Mouse (Mus musculus): ENCODE measurements around the gene Gfm1.

DNA sequence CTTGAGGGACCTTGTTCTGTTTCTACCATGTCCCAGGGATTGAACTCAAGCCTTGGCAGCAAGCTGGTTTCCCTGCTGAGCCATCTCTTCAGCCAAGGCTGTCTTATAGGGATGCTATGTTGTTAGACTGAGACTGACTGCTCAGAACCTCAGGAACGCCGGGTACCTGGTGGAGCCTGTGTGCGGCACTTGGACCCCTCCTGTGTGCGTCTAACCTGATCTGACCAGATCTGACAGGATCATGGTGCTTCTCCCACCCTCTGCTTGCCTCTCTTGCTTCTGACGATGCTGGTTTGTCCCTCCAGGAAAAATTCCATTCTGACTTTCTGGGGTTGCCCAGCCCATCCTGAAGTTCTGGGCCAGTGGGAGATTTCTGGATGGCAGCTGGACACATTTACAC is 36.7 kb downstream of the Gfm1 start:
- TF ChIP-seq GATA1 (IDR thresholded peaks at IDR 0.05; ENCODE audit: low read length) (no peak), TAL1 (IDR thresholded peaks at IDR 0.05; ENCODE audit: low read length) (no peak)
